Mouse (Mus musculus) lung, embryonic 14.5 days (tissue): ENCODE data around the gene Tmem135. TPM values are rescaled to one million over a fixed set of nuclear protein-coding genes. Genes with fewer than 3 reads are reported as not detected.

Source experiments
- ATAC-seq: fragments of 200-750 bp; cut with Nextera tagmentation; 2 replicates; pipeline ENCODE4 v1.8.0; 2017; ENCODE audit warnings: mild to moderate bottlenecking, moderate TSS enrichment, moderate library complexity; ENCODE audit not compliant: insufficient read depth
- DNase-seq: peaks from one replicate; pipeline ENCODE4 v3.0.0-alpha.2; 2015
- H3K27ac ChIP-seq: fragments of 300-500 bp; sonication (generic); 2 replicates; pipeline ENCODE4 v1.5.1; 2014; ENCODE audit warnings: low read depth, mild to moderate bottlenecking, moderate library complexity
- H3K27me3 ChIP-seq: fragments of 300-500 bp; sonication (generic); 2 replicates; pipeline ENCODE4 v1.6.1; 2014; ENCODE audit warnings: low read length, control low read depth; ENCODE audit not compliant: insufficient read depth
- H3K36me3 ChIP-seq: fragments of 300-500 bp; sonication (generic); 2 replicates; pipeline ENCODE4 v1.6.1; 2014; ENCODE audit warnings: control low read depth; ENCODE audit not compliant: insufficient read depth
- H3K4me1 ChIP-seq: fragments of 300-500 bp; sonication (generic); 2 replicates; pipeline ENCODE4 v1.6.1; 2014; ENCODE audit warnings: antibody characterized with exemption, control low read depth; ENCODE audit not compliant: insufficient read depth
- H3K4me2 ChIP-seq: fragments of 300-500 bp; sonication (generic); 2 replicates; pipeline ENCODE4 v1.6.1; 2014; ENCODE audit warnings: mild to moderate bottlenecking
- H3K4me3 ChIP-seq: fragments of 300-500 bp; sonication (generic); 2 replicates; pipeline ENCODE4 v1.5.1; 2014; ENCODE audit warnings: low read depth, low read length
- H3K9ac ChIP-seq: fragments of 300-500 bp; sonication (generic); 2 replicates; pipeline ENCODE4 v1.6.1; 2014
- H3K9me3 ChIP-seq: fragments of 300-500 bp; sonication (generic); 2 replicates; pipeline ENCODE4 v1.6.1; 2016; ENCODE audit warnings: low read depth, low read length, control low read depth
- CTCF ChIP-seq: IDR thresholded peaks from 2 replicates; pipeline ENCODE4 v1.5.1; 2016; ENCODE audit warnings: antibody characterized with exemption, low read depth
- WGBS: fragments of 180-500 bp; shearing (Covaris S2); extraction: QIAGEN DNeasy Blood & Tissue Kit; methylation state at CpG from one replicate; pipeline ENCODE4 v1.1.7; 2014; 5-methylcytosine and 5-hydroxymethylcytosine counted together
- polyA plus RNA-seq: library from polyadenylated mRNA; unstranded; fragments of >200 nt; fragmentation: Nextera tagmentation; extraction: Ambion mirVana; gene quantifications from 2 replicates; pipeline ENCODE4 v1.2.1, GENCODE M21; 2014

Gene Tmem135
- polyA plus RNA-seq, 1 experiment from 2014 or later: 22.9 TPM

DNA sequence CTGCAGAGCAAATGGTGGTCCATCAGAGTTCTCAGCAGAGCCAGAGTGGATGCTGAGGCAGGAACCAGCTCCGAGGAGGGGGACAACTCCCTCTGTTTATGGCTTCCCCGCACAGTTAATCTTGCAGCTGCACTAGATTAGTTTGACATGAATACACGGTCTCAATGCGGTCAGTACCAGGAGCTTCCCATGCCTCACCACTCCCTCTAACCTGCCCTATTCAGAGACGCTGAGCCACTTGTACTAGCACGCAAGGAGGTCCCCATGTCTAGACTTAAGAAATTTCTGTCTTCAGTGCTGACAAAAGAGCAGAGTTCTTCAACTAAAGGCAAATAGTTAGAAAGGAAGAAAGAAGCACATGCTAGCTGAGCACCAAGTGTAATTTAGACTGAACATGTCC is 193.5 kb downstream of the Tmem135 start:
- no peaks in the 10 kb centered on the region for H3K36me3 ChIP-seq
- WGBS: 39% methylated on average over 6 of the region's 6 CpGs
- no peak overlapping the region for H3K4me3 ChIP-seq
- no peaks in the 10 kb centered on the region for H3K27me3 ChIP-seq
- H3K4me2 ChIP-seq: no peak overlapping the region
- DNase-seq (no peak), ATAC-seq (peak; percentile 44; the same call in 1 of the 2 replicates)
- no peak overlapping the region for H3K9ac ChIP-seq
- H3K27ac ChIP-seq: no peak overlapping the region
- TF ChIP-seq CTCF: no peak
- H3K4me1 ChIP-seq: 0 out of 2 replicates have a peak, but pooled peaks cover 4% of the 10 kb centered on the region
- no peaks in the 10 kb centered on the region for H3K9me3 ChIP-seq

DNA sequence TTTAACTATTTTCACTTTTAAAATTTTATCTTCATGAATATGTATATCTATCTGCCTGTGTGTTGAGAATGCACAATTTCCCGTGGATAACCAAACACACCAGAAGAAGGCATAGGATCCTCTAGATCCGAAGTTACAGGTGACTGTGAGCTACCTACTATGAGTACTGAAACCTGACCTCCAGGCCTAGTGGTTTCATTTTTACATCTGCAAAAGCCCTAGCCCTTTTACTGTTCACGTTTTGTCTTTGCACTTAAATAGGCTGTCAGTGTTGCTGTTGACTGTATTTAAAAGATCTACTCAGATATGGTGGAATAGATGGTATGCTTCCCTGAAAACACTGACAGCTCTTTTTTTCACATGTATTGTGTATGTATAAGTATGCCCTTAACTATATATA is 197.9 kb downstream of the Tmem135 start:
- Histone ChIP-seq H3K36me3 (no peaks in the 10 kb centered on the region), H3K4me2 (no peak overlapping the region), H3K9ac (no peak overlapping the region), H3K4me3 (no peak overlapping the region), H3K27ac (no peak overlapping the region), H3K27me3 (no peaks in the 10 kb centered on the region), H3K4me1 (no peaks in the 10 kb centered on the region), H3K9me3 (no peaks in the 10 kb centered on the region)
- no peak for TF ChIP-seq CTCF
- 81% methylated on average over 3 of the region's 3 CpGs for WGBS
- DNase-seq (no peak), ATAC-seq (no peak)

DNA sequence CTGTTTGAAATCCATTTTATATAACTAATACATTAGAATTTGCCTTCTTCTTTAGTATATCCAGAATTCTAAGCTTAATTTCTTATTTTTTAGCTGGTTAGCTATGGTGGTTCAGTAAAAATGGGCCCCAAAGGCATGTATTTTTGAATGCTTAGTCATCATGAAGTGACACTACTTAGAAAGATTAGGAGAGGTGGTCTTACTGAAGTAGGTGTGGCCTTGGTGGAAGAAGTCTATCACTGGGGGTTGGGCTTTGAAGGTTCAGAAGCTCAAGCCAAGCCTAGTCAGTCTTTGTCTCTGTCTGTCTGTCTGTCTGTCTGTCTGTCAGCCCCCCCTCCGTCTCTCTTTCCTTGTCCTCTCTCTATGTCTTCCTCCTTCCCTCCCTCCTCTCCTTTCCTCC is 198.6 kb downstream of the Tmem135 start:
- H3K4me1 ChIP-seq: no peaks in the 10 kb centered on the region
- no peaks in the 10 kb centered on the region for H3K27me3 ChIP-seq
- no peak overlapping the region for H3K9ac ChIP-seq
- TF ChIP-seq CTCF: no peak
- no peak overlapping the region for H3K27ac ChIP-seq
- no peaks in the 10 kb centered on the region for H3K36me3 ChIP-seq
- WGBS: 94% methylated on average over 1 of the region's 1 CpGs
- DNase-seq (no peak), ATAC-seq (no peak)
- H3K9me3 ChIP-seq: no peaks in the 10 kb centered on the region
- no peak overlapping the region for H3K4me3 ChIP-seq
- no peak overlapping the region for H3K4me2 ChIP-seq

DNA sequence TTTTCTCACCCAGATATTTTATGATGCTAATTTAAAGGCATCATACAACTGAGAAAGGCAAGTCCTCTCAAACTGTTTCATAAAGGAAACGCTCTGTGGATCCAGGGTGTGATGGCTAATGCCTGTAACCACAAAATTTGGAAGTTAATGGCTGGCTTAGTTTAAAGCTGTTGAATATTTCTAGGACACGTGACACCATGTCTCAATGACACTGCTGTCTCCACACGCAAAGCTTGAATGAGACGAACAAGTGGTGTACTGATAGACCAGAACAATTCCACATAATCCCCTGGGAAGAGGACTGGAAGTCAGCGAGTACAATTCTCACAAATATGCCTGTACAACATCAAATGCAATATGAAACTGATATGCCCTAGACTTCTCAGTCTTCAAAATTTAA is 200.9 kb downstream of the Tmem135 start:
- no peak overlapping the region for H3K9ac ChIP-seq
- no peak overlapping the region for H3K4me3 ChIP-seq
- no peak for DNase-seq
- no peak overlapping the region for H3K4me2 ChIP-seq
- no peaks in the 10 kb centered on the region for H3K4me1 ChIP-seq
- 77% methylated on average over 5 of the region's 5 CpGs for WGBS
- H3K27ac ChIP-seq: no peak overlapping the region
- H3K36me3 ChIP-seq: no peaks in the 10 kb centered on the region
- no peak for TF ChIP-seq CTCF
- H3K27me3 ChIP-seq: no peaks in the 10 kb centered on the region
- no peak for ATAC-seq
- H3K9me3 ChIP-seq: no peaks in the 10 kb centered on the region

- ATAC-seq (no peak), DNase-seq (no peak)
- TF ChIP-seq CTCF: no peak
- Histone ChIP-seq H3K27me3 (no peaks in the 10 kb centered on the region), H3K4me1 (no peaks in the 10 kb centered on the region), H3K36me3 (no peaks in the 10 kb centered on the region), H3K27ac (no peak overlapping the region), H3K4me3 (no peak overlapping the region), H3K4me2 (no peak overlapping the region), H3K9ac (no peak overlapping the region), H3K9me3 (no peaks in the 10 kb centered on the region)
Observed at GRCm38 (mm10) chr7:89201954-89202353, 202.1 kb downstream of the Tmem135 start.

GRCm38 (mm10) chr7:89198499-89198898 is 205.5 kb downstream of the Tmem135 start:
- no peak overlapping the region for H3K4me2 ChIP-seq
- no peaks in the 10 kb centered on the region for H3K4me1 ChIP-seq
- ATAC-seq: no peak
- H3K9me3 ChIP-seq: no peaks in the 10 kb centered on the region
- TF ChIP-seq CTCF: no peak
- DNase-seq: no peak
- H3K27ac ChIP-seq: no peak overlapping the region
- no peak overlapping the region for H3K4me3 ChIP-seq
- H3K27me3 ChIP-seq: no peaks in the 10 kb centered on the region
- no peak overlapping the region for H3K9ac ChIP-seq
- no peaks in the 10 kb centered on the region for H3K36me3 ChIP-seq
- 86% methylated on average over 4 of the region's 4 CpGs for WGBS

GRCm38 (mm10) chr7:89193459-89193858 is 210.6 kb downstream of the Tmem135 start:
- H3K36me3 ChIP-seq: no peaks in the 10 kb centered on the region

GRCm38 (mm10) chr7:89183928-89184327 is 220.1 kb downstream of the Tmem135 start:
- H3K27ac ChIP-seq: no peak overlapping the region; the same call in 1 of the 2 replicates

More at GRCm38 (mm10) chr7:89193459-89193858, 210.6 kb downstream of the Tmem135 start:
- Histone ChIP-seq H3K9ac (no peak overlapping the region), H3K27me3 (no peaks in the 10 kb centered on the region), H3K4me1 (no peaks in the 10 kb centered on the region), H3K4me3 (no peak overlapping the region), H3K4me2 (no peak overlapping the region), H3K27ac (peak overlapping the region; percentile 46; the same call in 1 of the 2 replicates), H3K9me3 (no peaks in the 10 kb centered on the region)
- no peak for DNase-seq
- WGBS: 56% methylated on average over 5 of the region's 5 CpGs
- no peak for TF ChIP-seq CTCF
- ATAC-seq: no peak

More at GRCm38 (mm10) chr7:89183928-89184327, 220.1 kb downstream of the Tmem135 start:
- H3K4me3 ChIP-seq: no peak overlapping the region
- ATAC-seq (no peak), DNase-seq (peak; percentile 50)
- no peaks in the 10 kb centered on the region for H3K4me1 ChIP-seq
- H3K27me3 ChIP-seq: no peaks in the 10 kb centered on the region
- no peaks in the 10 kb centered on the region for H3K9me3 ChIP-seq
- H3K4me2 ChIP-seq: no peak overlapping the region
- TF ChIP-seq CTCF: no peak
- H3K9ac ChIP-seq: no peak overlapping the region
- no peaks in the 10 kb centered on the region for H3K36me3 ChIP-seq
- 51% methylated on average over 4 of the region's 4 CpGs for WGBS
